Mouse (Mus musculus): ENCODE data around the gene Dgki. TPM values are rescaled to one million over a fixed set of nuclear protein-coding genes. Genes with fewer than 3 reads are reported as not detected.

The Dgki gene
- polyA plus RNA-seq, 1 experiment from 2014 or later = 1.2 TPM

DNA sequence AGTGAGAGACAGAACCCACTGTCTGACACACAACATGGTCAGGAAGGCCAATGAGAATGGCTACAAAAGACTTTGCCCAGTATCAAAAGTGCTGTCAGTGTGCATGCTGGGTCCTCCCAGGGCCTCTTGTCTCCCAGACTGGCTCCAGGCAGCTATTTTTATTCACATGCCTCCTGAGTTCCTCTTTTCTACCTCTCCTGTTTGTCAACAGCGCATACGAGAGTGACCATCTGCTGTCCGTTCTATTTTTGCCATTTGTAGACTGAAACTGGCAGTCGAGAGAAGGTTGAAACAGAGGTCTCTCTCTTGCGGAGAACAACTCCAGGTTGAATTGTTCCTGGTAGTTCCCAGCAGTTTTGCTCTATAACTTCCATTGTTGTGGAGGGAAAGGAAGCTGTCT is 103.1 kb downstream of the Dgki start:
- Histone ChIP-seq H3K36me3 (no peaks in the 10 kb centered on the region), H3K27ac (no peak overlapping the region), H3K4me1 (peaks cover 11% of the 10 kb centered on the region; the same call in 1 of the 2 replicates), H3K27me3 (no peaks in the 10 kb centered on the region), H3K9me3 (no peaks in the 10 kb centered on the region), H3K9ac (no peak overlapping the region), H3K4me3 (no peak overlapping the region), H3K4me2 (replicated peaks) (no peak overlapping the region)
- 87% methylated on average over 5 of the region's 5 CpGs for WGBS
- ATAC-seq (ENCODE audit: insufficient number of reproducible peaks, insufficient read depth, low FRiP score, low TSS enrichment) = no peak

DNA sequence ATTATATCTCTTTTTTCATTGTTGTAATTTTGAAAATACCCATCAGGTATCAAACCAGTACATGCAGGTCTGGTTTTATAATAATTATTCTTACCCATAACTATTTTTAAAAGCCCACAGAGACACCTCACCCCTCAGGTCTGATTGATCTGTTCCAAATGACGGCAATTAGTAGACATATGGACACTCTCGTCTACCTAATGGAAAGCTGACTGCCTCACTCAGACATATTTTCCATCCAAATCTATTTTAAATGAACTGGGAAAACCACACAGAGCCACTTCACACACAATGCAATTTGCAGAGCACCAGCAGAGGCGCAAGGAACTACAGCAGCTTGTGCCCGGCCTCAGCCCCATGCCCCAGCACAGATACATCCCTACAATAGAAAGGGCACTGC is 104.2 kb downstream of the Dgki start:
- Histone ChIP-seq H3K4me2 (replicated peaks) (no peak overlapping the region), H3K4me3 (no peak overlapping the region)
- 67% methylated on average over 4 of the region's 4 CpGs for WGBS

DNA sequence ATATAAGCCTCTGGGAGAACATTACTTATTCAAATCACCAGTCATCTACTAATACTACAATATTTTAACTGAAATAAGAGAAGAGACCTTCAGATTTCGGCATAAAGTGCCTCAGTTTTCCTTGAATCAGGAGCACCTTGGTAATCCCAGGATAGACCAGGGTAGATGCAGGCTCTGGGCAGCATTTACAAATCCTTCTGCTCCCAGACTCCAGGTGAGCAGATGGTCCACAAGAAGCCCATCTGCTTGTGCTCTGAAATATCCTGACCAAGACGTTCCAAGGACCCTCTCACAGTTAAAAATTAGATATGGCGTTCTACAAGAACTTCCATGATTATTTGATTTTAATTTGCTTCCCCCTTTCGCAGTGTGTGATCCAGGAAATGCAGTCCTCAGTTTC is 118.0 kb downstream of the Dgki start:
- Histone ChIP-seq H3K36me3 (no peaks in the 10 kb centered on the region), H3K4me1 (peaks cover 6% of the 10 kb centered on the region; the same call in 1 of the 2 replicates), H3K9ac (no peak overlapping the region), H3K9me3 (no peaks in the 10 kb centered on the region), H3K27me3 (no peaks in the 10 kb centered on the region), H3K27ac (no peak overlapping the region), H3K4me2 (replicated peaks) (no peak overlapping the region), H3K4me3 (no peak overlapping the region)
- WGBS = 76% methylated on average over 4 of the region's 4 CpGs
- ATAC-seq (ENCODE audit: insufficient number of reproducible peaks, insufficient read depth, low FRiP score, low TSS enrichment) = no peak

More for the DNA sequence above, 104.2 kb downstream of the Dgki start:
- ATAC-seq (ENCODE audit: insufficient number of reproducible peaks, insufficient read depth, low FRiP score, low TSS enrichment) = no peak
- Histone ChIP-seq H3K27ac (no peak overlapping the region), H3K4me1 (peaks cover 11% of the 10 kb centered on the region; the same call in 1 of the 2 replicates), H3K9ac (no peak overlapping the region), H3K27me3 (no peaks in the 10 kb centered on the region), H3K36me3 (no peaks in the 10 kb centered on the region), H3K9me3 (no peaks in the 10 kb centered on the region)

DNA sequence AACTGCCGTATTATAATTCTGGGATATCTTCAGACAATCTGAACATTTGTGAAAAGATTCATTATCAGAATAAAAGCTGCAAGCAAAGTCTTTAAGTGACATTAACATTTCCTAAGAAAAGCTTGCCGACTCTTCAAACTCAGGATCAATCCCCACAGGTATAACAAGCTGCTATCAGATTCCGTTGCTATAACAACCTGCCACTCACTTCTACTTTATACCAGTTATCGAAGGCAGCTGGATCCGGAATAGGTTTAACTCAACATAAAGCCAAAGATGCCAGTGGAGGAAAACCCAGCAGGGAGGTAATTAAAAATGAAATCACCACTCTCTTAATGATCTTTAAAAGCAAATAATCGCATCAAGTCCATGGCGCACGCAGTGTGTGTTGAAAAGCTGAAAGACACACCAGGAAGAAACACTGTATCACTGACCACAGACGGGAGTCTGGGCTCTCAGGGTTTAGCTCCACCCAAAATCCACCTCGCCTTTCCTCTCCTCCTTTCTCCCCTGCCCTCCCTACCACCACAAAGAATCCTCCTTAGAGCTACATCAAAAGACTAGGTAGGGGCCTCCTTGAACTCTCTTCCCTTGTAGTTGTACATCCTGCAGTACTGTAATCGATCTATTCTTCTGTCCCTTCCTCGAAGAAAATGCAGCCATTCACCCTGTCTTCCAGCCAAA is 128.7 kb downstream of the Dgki start:
- Histone ChIP-seq H3K27me3 (no peaks in the 10 kb centered on the region), H3K4me2 (replicated peaks) (no peak overlapping the region), H3K27ac (no peak overlapping the region), H3K9ac (no peak overlapping the region), H3K36me3 (no peaks in the 10 kb centered on the region), H3K4me3 (no peak overlapping the region), H3K9me3 (no peaks in the 10 kb centered on the region), H3K4me1 (peaks cover 6% of the 10 kb centered on the region; the same call in 1 of the 2 replicates)
- ATAC-seq (ENCODE audit: insufficient number of reproducible peaks, insufficient read depth, low FRiP score, low TSS enrichment) = no peak
- 61% methylated on average over 12 of the region's 12 CpGs for WGBS

DNA sequence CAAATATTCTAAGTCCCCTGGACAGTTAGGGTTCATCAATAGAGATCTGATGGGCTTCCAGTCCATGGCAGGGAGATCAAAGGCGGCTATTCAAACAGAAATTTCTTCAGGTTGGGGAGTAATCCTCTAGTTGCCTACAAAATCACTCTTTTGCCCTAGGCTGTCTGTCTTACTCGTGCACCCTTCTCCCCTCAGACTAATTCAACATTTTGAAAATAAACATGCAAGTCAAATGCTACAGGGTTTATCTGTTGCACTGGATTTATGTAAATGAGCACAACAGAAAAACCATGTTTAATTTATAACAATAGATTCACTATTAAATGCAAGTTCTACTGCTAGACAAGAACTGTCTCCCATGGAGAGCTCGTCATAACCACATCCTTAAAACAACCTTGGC is 141.1 kb downstream of the Dgki start:
- H3K27ac ChIP-seq = no peak overlapping the region
- H3K4me3 ChIP-seq = no peak overlapping the region
- H3K9ac ChIP-seq = no peak overlapping the region
- H3K36me3 ChIP-seq = no peaks in the 10 kb centered on the region
- H3K4me2 ChIP-seq (replicated peaks) = no peak overlapping the region
- no peaks in the 10 kb centered on the region for H3K9me3 ChIP-seq
- no peaks in the 10 kb centered on the region for H3K27me3 ChIP-seq
- H3K4me1 ChIP-seq = no peaks in the 10 kb centered on the region
- ATAC-seq (ENCODE audit: insufficient number of reproducible peaks, insufficient read depth, low FRiP score, low TSS enrichment) = no peak
- 62% methylated on average over 3 of the region's 3 CpGs for WGBS

DNA sequence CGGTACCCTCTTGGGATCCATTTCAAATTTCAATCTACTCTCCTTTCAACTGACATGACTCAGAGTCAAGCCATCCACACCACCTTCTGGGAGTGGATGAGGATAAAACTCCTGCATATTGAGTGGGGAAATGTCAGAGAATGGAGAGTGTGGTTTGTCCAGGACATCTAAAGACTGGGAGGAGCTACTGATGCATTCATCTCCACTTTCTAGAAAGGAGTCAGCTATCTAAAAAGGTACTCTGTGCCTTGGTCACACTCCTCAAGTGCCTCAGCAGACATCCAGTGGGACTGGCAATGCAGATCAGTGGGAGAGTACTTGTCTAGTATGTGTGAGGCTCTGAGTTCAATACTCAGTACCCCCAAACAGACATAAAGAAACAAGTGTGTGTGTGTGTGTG is 145.9 kb downstream of the Dgki start:
- no peak overlapping the region for H3K4me3 ChIP-seq
- no peak overlapping the region for H3K27ac ChIP-seq
- no peak for ATAC-seq (ENCODE audit: insufficient number of reproducible peaks, insufficient read depth, low FRiP score, low TSS enrichment)
- H3K9me3 ChIP-seq = no peaks in the 10 kb centered on the region
- H3K27me3 ChIP-seq = no peaks in the 10 kb centered on the region
- no peak overlapping the region for H3K9ac ChIP-seq
- no peaks in the 10 kb centered on the region for H3K36me3 ChIP-seq
- no peaks in the 10 kb centered on the region for H3K4me1 ChIP-seq
- WGBS = 83% methylated on average over 1 of the region's 1 CpGs
- no peak overlapping the region for H3K4me2 ChIP-seq (replicated peaks)

DNA sequence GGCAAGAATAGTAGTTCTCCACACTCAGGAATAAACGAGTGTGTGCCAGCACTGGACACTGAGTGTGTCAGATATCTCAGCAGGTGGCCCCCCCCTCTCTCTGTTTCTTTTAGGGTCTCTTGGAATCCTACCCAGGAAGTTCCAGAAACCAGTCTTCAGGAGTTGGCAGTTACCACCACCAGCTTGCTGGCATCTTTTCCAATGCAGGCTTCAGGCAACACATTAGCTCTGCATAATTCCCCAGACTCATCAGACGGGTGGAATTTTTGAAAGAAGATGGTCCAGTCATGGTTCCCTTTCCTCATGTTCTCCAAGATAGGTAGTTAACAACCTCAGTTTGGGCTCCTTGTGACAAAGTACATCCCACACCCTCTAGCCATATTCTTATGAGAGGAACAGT is 149.5 kb downstream of the Dgki start:
- no peaks in the 10 kb centered on the region for H3K9me3 ChIP-seq
- H3K27me3 ChIP-seq = no peaks in the 10 kb centered on the region
- no peak overlapping the region for H3K27ac ChIP-seq
- ATAC-seq (ENCODE audit: insufficient number of reproducible peaks, insufficient read depth, low FRiP score, low TSS enrichment) = no peak
- H3K4me2 ChIP-seq (replicated peaks) = no peak overlapping the region
- WGBS = 81% methylated on average over 2 of the region's 2 CpGs
- H3K9ac ChIP-seq = no peak overlapping the region
- H3K4me1 ChIP-seq = no peaks in the 10 kb centered on the region
- H3K36me3 ChIP-seq = no peaks in the 10 kb centered on the region
- H3K4me3 ChIP-seq = no peak overlapping the region

DNA sequence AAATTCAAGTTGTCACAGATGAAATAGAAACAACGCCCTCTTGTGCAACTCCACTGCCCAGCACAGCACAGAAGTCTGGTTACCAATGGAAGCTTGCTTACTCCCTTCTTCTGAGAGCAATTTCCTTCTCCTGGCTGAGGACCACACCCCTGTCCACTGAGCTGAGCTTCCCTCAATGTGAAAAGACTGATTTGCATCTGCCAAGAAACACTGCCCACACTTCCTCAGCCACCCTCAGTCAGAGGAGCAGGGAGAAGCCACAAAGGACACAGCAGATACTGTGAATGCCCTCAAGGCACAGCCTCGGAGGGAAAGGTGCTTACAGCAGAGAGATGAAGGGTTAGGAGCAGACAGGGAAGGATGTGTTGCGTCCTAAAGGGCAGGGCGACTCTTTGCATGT is 149.9 kb downstream of the Dgki start:
- Histone ChIP-seq H3K4me3 (no peak overlapping the region), H3K36me3 (no peaks in the 10 kb centered on the region), H3K4me1 (no peaks in the 10 kb centered on the region), H3K27me3 (no peaks in the 10 kb centered on the region), H3K27ac (no peak overlapping the region), H3K9me3 (no peaks in the 10 kb centered on the region), H3K4me2 (replicated peaks) (no peak overlapping the region), H3K9ac (no peak overlapping the region)
- 58% methylated on average over 4 of the region's 4 CpGs for WGBS
- no peak for ATAC-seq (ENCODE audit: insufficient number of reproducible peaks, insufficient read depth, low FRiP score, low TSS enrichment)

DNA sequence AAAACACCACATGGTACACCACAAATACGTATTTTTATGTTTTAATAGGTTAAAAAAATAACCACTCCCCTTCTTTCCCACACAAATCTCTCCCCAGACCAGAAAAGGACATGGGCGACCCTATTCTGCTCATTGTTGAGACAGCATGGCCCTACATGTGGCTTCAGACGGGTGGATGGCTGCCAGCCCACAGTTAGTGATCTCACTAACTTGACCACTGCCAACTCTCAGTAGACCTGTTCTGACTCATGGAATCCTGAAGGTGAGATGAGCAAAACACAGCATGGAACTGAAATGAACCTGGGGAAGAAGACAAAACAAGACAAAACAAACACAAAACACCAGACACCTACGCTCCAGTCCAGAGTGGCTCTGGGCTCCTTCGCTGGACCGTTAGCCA is 150.8 kb downstream of the Dgki start:
- no peak overlapping the region for H3K4me2 ChIP-seq (replicated peaks)
- WGBS = 87% methylated on average over 6 of the region's 6 CpGs
- H3K9ac ChIP-seq = no peak overlapping the region
- H3K4me3 ChIP-seq = no peak overlapping the region
- H3K9me3 ChIP-seq = no peaks in the 10 kb centered on the region
- H3K27me3 ChIP-seq = no peaks in the 10 kb centered on the region
- no peaks in the 10 kb centered on the region for H3K36me3 ChIP-seq
- no peak overlapping the region for H3K27ac ChIP-seq
- ATAC-seq (ENCODE audit: insufficient number of reproducible peaks, insufficient read depth, low FRiP score, low TSS enrichment) = no peak
- H3K4me1 ChIP-seq = peaks cover 4% of the 10 kb centered on the region; the same call in 1 of the 2 replicates

DNA sequence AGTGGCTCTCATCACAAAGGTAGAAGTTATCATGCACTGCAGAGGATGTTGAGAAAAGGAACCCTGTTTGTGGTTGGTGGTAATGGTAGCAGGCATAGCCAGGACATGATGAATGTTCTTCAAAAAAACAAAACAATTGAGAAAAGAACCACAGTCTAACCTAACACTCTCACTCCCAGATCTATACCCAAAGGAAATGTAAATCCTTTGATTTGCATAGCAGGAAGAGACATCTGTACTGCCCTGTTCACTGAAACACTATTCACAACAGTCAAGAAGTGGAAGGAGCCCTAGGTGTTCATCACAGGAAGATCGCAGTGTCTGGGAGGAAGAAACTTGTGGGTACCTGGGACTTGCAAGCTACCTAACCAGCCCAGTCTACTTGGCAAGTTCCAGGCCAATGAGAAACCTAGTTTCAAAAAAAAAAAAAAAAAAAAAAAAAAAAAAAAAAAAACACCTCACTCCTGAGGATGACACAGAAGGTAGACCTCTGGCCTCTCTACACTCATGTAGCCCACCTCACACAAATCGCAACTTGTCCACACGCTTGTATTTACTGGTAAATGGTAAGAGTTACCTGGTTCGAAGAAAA is 152.5 kb downstream of the Dgki start:
- Histone ChIP-seq H3K4me3 (no peak overlapping the region), H3K4me1 (peaks cover 18% of the 10 kb centered on the region), H3K27ac (no peak overlapping the region), H3K9me3 (no peaks in the 10 kb centered on the region), H3K27me3 (no peaks in the 10 kb centered on the region), H3K9ac (no peak overlapping the region), H3K4me2 (replicated peaks) (no peak overlapping the region), H3K36me3 (no peaks in the 10 kb centered on the region)
- 89% methylated on average over 4 of the region's 4 CpGs for WGBS
- no peak for ATAC-seq (ENCODE audit: insufficient number of reproducible peaks, insufficient read depth, low FRiP score, low TSS enrichment)

DNA sequence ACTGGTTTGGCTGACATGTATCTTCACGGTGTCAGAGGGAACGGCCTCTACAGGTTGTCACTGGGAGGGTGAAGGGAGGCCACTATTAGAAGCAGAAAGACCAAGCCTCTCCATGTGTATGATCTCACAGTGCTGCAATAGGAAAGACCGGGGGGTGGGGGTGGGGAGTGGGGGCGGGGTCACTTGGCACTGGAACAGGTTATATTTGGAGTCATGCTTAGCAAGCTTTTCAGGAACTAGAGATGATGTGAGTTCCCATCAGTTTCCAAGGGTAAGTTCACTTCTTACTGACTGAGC is 156.2 kb downstream of the Dgki start:
- Histone ChIP-seq H3K4me1 (peaks cover 18% of the 10 kb centered on the region), H3K4me2 (replicated peaks) (no peak overlapping the region), H3K27ac (no peak overlapping the region), H3K9me3 (no peaks in the 10 kb centered on the region), H3K9ac (no peak overlapping the region), H3K4me3 (no peak overlapping the region), H3K36me3 (no peaks in the 10 kb centered on the region), H3K27me3 (no peaks in the 10 kb centered on the region)
- ATAC-seq (ENCODE audit: insufficient number of reproducible peaks, insufficient read depth, low FRiP score, low TSS enrichment) = no peak
- WGBS = 62% methylated on average over 4 of the region's 4 CpGs

DNA sequence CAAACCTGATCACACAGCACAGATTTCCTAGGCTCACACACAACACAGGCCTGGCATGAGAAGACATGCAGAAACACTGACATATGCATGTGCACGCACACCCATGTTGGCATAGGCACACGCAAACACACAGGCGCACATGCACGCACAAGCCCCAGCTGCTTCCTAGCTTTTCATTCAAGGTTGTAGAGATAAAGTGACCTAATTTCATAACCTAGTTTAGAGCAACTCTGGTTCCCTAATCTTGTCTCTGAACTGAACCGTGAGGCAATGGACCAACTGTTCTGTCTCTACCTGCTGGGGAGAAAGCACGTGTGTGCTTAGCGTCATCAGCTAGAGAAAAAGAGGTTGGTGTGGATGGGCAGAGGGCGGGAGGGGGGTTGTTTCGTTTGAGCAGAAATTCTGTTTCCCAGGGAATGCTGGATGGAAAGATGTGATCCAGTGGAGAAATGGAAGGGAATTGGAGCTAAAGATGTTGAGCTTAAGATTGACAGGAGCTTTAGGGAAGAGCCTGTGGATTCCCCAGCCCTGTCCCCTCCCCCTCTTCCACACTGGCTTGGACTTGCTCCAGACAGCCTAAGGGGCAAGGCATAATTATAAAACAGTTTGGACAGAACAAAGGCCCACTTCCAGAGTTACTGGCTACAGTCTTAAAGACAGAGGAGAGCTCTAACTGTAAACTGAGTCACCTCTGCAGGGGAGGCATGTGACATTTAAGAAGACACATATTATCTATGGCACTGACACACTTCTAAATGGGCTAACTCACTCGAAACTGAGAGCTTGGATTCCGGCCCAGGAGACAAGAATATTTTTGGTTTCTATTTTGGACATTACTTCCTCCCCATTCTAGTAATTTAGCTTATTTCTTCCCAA is 156.8 kb downstream of the Dgki start:
- WGBS = 77% methylated on average over 11 of the region's 11 CpGs
- Histone ChIP-seq H3K9me3 (no peaks in the 10 kb centered on the region), H3K36me3 (no peaks in the 10 kb centered on the region), H3K4me3 (no peak overlapping the region), H3K4me1 (peaks cover 18% of the 10 kb centered on the region), H3K4me2 (replicated peaks) (no peak overlapping the region), H3K27ac (no peak overlapping the region), H3K27me3 (no peaks in the 10 kb centered on the region), H3K9ac (no peak overlapping the region)
- no peak for ATAC-seq (ENCODE audit: insufficient number of reproducible peaks, insufficient read depth, low FRiP score, low TSS enrichment)
